Mouse (Mus musculus): ENCODE data around the gene Maml1. TPM values are rescaled to one million over a fixed set of nuclear protein-coding genes. Genes with fewer than 3 reads are reported as not detected.
A peak's percentile ranks its signal among the peaks of the same experiment; 100 is the strongest.
"Not testable (repeated sequence)": the region's sequence is repeated elsewhere in the genome, so short reads cannot be mapped to it uniquely, and the experiment has no call there.

Gene Maml1
- polyA plus RNA-seq, 1 experiment from 2014 or later, result 7.1 TPM

- no peaks in the 10 kb centered on the region for H3K27me3 ChIP-seq
- H3K4me3 ChIP-seq, result no peak overlapping the region
- no peak overlapping the region for H3K9ac ChIP-seq
- no peak for ATAC-seq (ENCODE audit: insufficient number of reproducible peaks, insufficient read depth, low FRiP score, low TSS enrichment, low read depth)
- H3K4me1 ChIP-seq, result peaks cover 42% of the 10 kb centered on the region
- peaks cover 3% of the 10 kb centered on the region; the same call in 1 of the 2 replicates for H3K36me3 ChIP-seq
- H3K4me2 ChIP-seq, result peak overlapping the region; percentile 88; the same call in 1 of the 2 replicates
- H3K27ac ChIP-seq, result no peak overlapping the region
- H3K9me3 ChIP-seq, result no peaks in the 10 kb centered on the region
These were observed 30.2 kb upstream of the Maml1 start for GRCm38 (mm10) chr11:50322345-50322744.

GRCm38 (mm10) chr11:50321239-50321638, 29.1 kb upstream of the Maml1 start:
- Histone ChIP-seq H3K27me3 (no peaks in the 10 kb centered on the region), H3K4me1 (peaks cover 39% of the 10 kb centered on the region), H3K9ac (no peak overlapping the region), H3K4me2 (no peak overlapping the region), H3K36me3 (peaks cover 3% of the 10 kb centered on the region; the same call in 1 of the 2 replicates), H3K4me3 (no peak overlapping the region), H3K27ac (no peak overlapping the region), H3K9me3 (no peaks in the 10 kb centered on the region)
- ATAC-seq (ENCODE audit: insufficient number of reproducible peaks, insufficient read depth, low FRiP score, low TSS enrichment, low read depth), result no peak
- WGBS, result 92% methylated on average over 6 of the region's 6 CpGs

GRCm38 (mm10) chr11:50319343-50319742, 27.2 kb upstream of the Maml1 start:
- H3K36me3 ChIP-seq; H3K4me2 ChIP-seq; H3K9me3 ChIP-seq; H3K9ac ChIP-seq; H3K4me3 ChIP-seq; ATAC-seq (ENCODE audit: insufficient number of reproducible peaks, insufficient read depth, low FRiP score, low TSS enrichment, low read depth); H3K27ac ChIP-seq; H3K27me3 ChIP-seq: not testable (repeated sequence)
- WGBS, result 84% methylated on average over 4 of the region's 4 CpGs
- H3K4me1 ChIP-seq, result peaks cover 35% of the 10 kb centered on the region

- no peak overlapping the region for H3K27ac ChIP-seq
- ATAC-seq (ENCODE audit: insufficient number of reproducible peaks, insufficient read depth, low FRiP score, low TSS enrichment, low read depth), result no peak
- peaks cover 14% of the 10 kb centered on the region for H3K4me1 ChIP-seq
- WGBS, result 74% methylated on average over 2 of the region's 2 CpGs
- no peaks in the 10 kb centered on the region for H3K27me3 ChIP-seq
- peaks cover 33% of the 10 kb centered on the region for H3K36me3 ChIP-seq
- H3K9ac ChIP-seq, result no peak overlapping the region
- no peak overlapping the region for H3K4me3 ChIP-seq
- no peak overlapping the region for H3K4me2 ChIP-seq
- H3K9me3 ChIP-seq, result no peaks in the 10 kb centered on the region
These were observed 20.7 kb upstream of the Maml1 start for GRCm38 (mm10) chr11:50312803-50313202.

GRCm38 (mm10) chr11:50303406-50303805, 11.3 kb upstream of the Maml1 start:
- Histone ChIP-seq H3K9me3 (no peaks in the 10 kb centered on the region), H3K27ac (no peak overlapping the region), H3K9ac (no peak overlapping the region), H3K4me3 (no peak overlapping the region), H3K27me3 (no peaks in the 10 kb centered on the region), H3K36me3 (peaks cover 93% of the 10 kb centered on the region), H3K4me2 (no peak overlapping the region), H3K4me1 (no peaks in the 10 kb centered on the region)
- 96% methylated on average over 2 of the region's 2 CpGs for WGBS
- no peak for ATAC-seq (ENCODE audit: insufficient number of reproducible peaks, insufficient read depth, low FRiP score, low TSS enrichment, low read depth)

GRCm38 (mm10) chr11:50291321-50292165, 568 bp downstream of the Maml1 start:
- H3K9me3 ChIP-seq, result no peaks in the 10 kb centered on the region
- H3K27me3 ChIP-seq, result no peaks in the 10 kb centered on the region
- H3K36me3 ChIP-seq, result peaks cover 38% of the 10 kb centered on the region
- peak overlapping the region; percentile 99 for H3K9ac ChIP-seq
- peaks cover 25% of the 10 kb centered on the region for H3K4me1 ChIP-seq
- H3K4me2 ChIP-seq, result peak overlapping the region; percentile 81
- H3K27ac ChIP-seq, result peak overlapping the region; percentile 99
- H3K4me3 ChIP-seq, result peak overlapping the region; percentile 98
- ATAC-seq (ENCODE audit: insufficient number of reproducible peaks, insufficient read depth, low FRiP score, low TSS enrichment, low read depth), result peak; percentile 75
- WGBS, result 0% methylated on average over 78 of the region's 85 CpGs

- H3K4me1 ChIP-seq, result peaks cover 25% of the 10 kb centered on the region
- H3K27ac ChIP-seq, result peak overlapping the region; percentile 99
- WGBS, result 6% methylated on average over 20 of the region's 20 CpGs
- H3K4me3 ChIP-seq, result peak overlapping the region; percentile 98
- H3K9me3 ChIP-seq, result no peaks in the 10 kb centered on the region
- H3K36me3 ChIP-seq, result peaks cover 41% of the 10 kb centered on the region
- H3K9ac ChIP-seq, result peak overlapping the region; percentile 99
- H3K4me2 ChIP-seq, result peak overlapping the region; percentile 81
- ATAC-seq (ENCODE audit: insufficient number of reproducible peaks, insufficient read depth, low FRiP score, low TSS enrichment, low read depth), result no peak
- no peaks in the 10 kb centered on the region for H3K27me3 ChIP-seq
These were observed 1.5 kb downstream of the Maml1 start for GRCm38 (mm10) chr11:50290486-50291225.

- ATAC-seq (ENCODE audit: insufficient number of reproducible peaks, insufficient read depth, low FRiP score, low TSS enrichment, low read depth), result no peak
- Histone ChIP-seq H3K27ac (no peak overlapping the region), H3K4me1 (peaks cover 18% of the 10 kb centered on the region), H3K4me3 (no peak overlapping the region), H3K36me3 (peaks cover 28% of the 10 kb centered on the region), H3K9me3 (no peaks in the 10 kb centered on the region), H3K4me2 (no peak overlapping the region), H3K9ac (no peak overlapping the region), H3K27me3 (no peaks in the 10 kb centered on the region)
- WGBS, result 98% methylated on average over 1 of the region's 1 CpGs
These were observed 5.7 kb downstream of the Maml1 start for GRCm38 (mm10) chr11:50286428-50286827.

- no peak overlapping the region for H3K9ac ChIP-seq
- 93% methylated on average over 7 of the region's 7 CpGs for WGBS
- no peak for ATAC-seq (ENCODE audit: insufficient number of reproducible peaks, insufficient read depth, low FRiP score, low TSS enrichment, low read depth)
- peaks cover 18% of the 10 kb centered on the region for H3K4me1 ChIP-seq
- H3K9me3 ChIP-seq, result no peaks in the 10 kb centered on the region
- H3K27me3 ChIP-seq, result no peaks in the 10 kb centered on the region
- H3K27ac ChIP-seq, result no peak overlapping the region
- peaks cover 35% of the 10 kb centered on the region for H3K36me3 ChIP-seq
- H3K4me3 ChIP-seq, result no peak overlapping the region
- H3K4me2 ChIP-seq, result no peak overlapping the region
These were observed 6.4 kb downstream of the Maml1 start for GRCm38 (mm10) chr11:50285696-50286095.

GRCm38 (mm10) chr11:50285263-50285662, 6.8 kb downstream of the Maml1 start:
- 87% methylated on average over 5 of the region's 5 CpGs for WGBS

GRCm38 (mm10) chr11:50280053-50280452, 12.1 kb downstream of the Maml1 start:
- no peak overlapping the region for H3K27ac ChIP-seq
- 83% methylated on average over 1 of the region's 1 CpGs for WGBS

More at GRCm38 (mm10) chr11:50285263-50285662, 6.8 kb downstream of the Maml1 start:
- Histone ChIP-seq H3K27me3 (no peaks in the 10 kb centered on the region), H3K4me3 (no peak overlapping the region), H3K4me2 (no peak overlapping the region), H3K27ac (no peak overlapping the region), H3K36me3 (peaks cover 37% of the 10 kb centered on the region), H3K9ac (no peak overlapping the region), H3K9me3 (no peaks in the 10 kb centered on the region), H3K4me1 (peaks cover 15% of the 10 kb centered on the region)
- ATAC-seq (ENCODE audit: insufficient number of reproducible peaks, insufficient read depth, low FRiP score, low TSS enrichment, low read depth), result no peak

More at GRCm38 (mm10) chr11:50280053-50280452, 12.1 kb downstream of the Maml1 start:
- no peaks in the 10 kb centered on the region for H3K9me3 ChIP-seq
- H3K27me3 ChIP-seq, result no peaks in the 10 kb centered on the region
- H3K4me3 ChIP-seq, result no peak overlapping the region
- H3K4me2 ChIP-seq, result no peak overlapping the region
- no peak for ATAC-seq (ENCODE audit: insufficient number of reproducible peaks, insufficient read depth, low FRiP score, low TSS enrichment, low read depth)
- peaks cover 23% of the 10 kb centered on the region for H3K36me3 ChIP-seq
- H3K4me1 ChIP-seq, result no peaks in the 10 kb centered on the region
- H3K9ac ChIP-seq, result no peak overlapping the region

All from embryonic facial prominence, embryonic 13.5 days (tissue).